Mouse (Mus musculus) CH12.LX (cell line): Measurements from ENCODE around the gene Rpl13a. TPM values are rescaled to one million over a fixed set of nuclear protein-coding genes. Genes with fewer than 3 reads are reported as not detected.

Experiments
- DNase-seq: peaks from one replicate; pipeline ENCODE4 v3.0.0-alpha.2; 2013; ENCODE audit errors: extremely low read depth
- H3K27ac ChIP-seq: 2 replicates; pipeline ENCODE4 v1.5.1; 2012; ENCODE audit warnings: low read depth, mild to moderate bottlenecking, control low read depth, moderate library complexity; ENCODE audit not compliant: insufficient read depth
- H3K27me3 ChIP-seq: replicated peaks from 2 replicates; pipeline ENCODE3; 2012; ENCODE audit warnings: inconsistent platforms
- H3K36me3 ChIP-seq, 2 experiments: replicated peaks in 1 of 2; 2 replicates each; pipeline versions ENCODE3 to v1.6.1; 2012; ENCODE audit warnings: inconsistent platforms in 1 of 2, low read length in 1 of 2, mild to moderate bottlenecking in 1 of 2, mixed read lengths in 1 of 2, moderate library complexity in 1 of 2; ENCODE audit not compliant: control insufficient read depth in 1 of 2, insufficient read depth in 1 of 2
- H3K4me1 ChIP-seq, 2 experiments: 2 replicates each; pipeline ENCODE4 v1.6.1; 2012; ENCODE audit warnings: inconsistent platforms in 1 of 2, moderate library complexity in 1 of 2; ENCODE audit not compliant: insufficient read depth in 2 of 2, control insufficient read depth in 1 of 2
- H3K4me2 ChIP-seq: 2 replicates; pipeline ENCODE4 v1.6.1; 2012; ENCODE audit warnings: low read depth, mild to moderate bottlenecking, control low read depth; ENCODE audit not compliant: poor library complexity, insufficient read depth, severe bottlenecking
- H3K4me3 ChIP-seq, 3 experiments: fragments of 150-350 bp in 1 of 3; sonication (generic) in 1 of 3; replicated peaks in 1 of 3; 2 replicates each; pipeline versions ENCODE3 to v1.5.1; 2011 to 2012; ENCODE audit warnings: low read depth in 2 of 3, low read length in 2 of 3, mild to moderate bottlenecking in 2 of 3, moderate library complexity in 2 of 3, control low read depth in 1 of 3, improper control_type of control experiment in 1 of 3, inconsistent platforms in 1 of 3, mixed read lengths in 1 of 3; ENCODE audit not compliant: poor library complexity in 1 of 3
- H3K79me2 ChIP-seq: replicated peaks from 2 replicates; pipeline ENCODE4 v1.6.1; 2012; ENCODE audit warnings: mild to moderate bottlenecking, moderate library complexity; ENCODE audit not compliant: control insufficient read depth, poor library complexity, insufficient read depth, severe bottlenecking; ENCODE audit errors: extremely low read depth
- H3K9ac ChIP-seq: 2 replicates; pipeline ENCODE4 v1.6.1; 2012; ENCODE audit warnings: low read depth, mild to moderate bottlenecking, control low read depth, moderate library complexity; ENCODE audit not compliant: insufficient read depth
- H3K9me3 ChIP-seq: replicated peaks from 2 replicates; pipeline ENCODE3; 2012; ENCODE audit warnings: low read length, inconsistent platforms, mixed read lengths
- BHLHE40 ChIP-seq: IDR thresholded peaks from 2 replicates; pipeline ENCODE4 v1.6.1; 2011; ENCODE audit warnings: mild to moderate bottlenecking, low read depth, low read length, improper control_type of control experiment
- E2F4 ChIP-seq: IDR thresholded peaks from 2 replicates; pipeline ENCODE4 v1.6.1; 2011; ENCODE audit warnings: low read depth, low read length, improper control_type of control experiment; ENCODE audit not compliant: insufficient replicate concordance
- ELF1 ChIP-seq: IDR thresholded peaks from 2 replicates; pipeline ENCODE4 v1.6.1; 2014; ENCODE audit warnings: low read depth, mild to moderate bottlenecking, inconsistent platforms, low read length, improper control_type of control experiment
- EP300 ChIP-seq: IDR thresholded peaks from 2 replicates; pipeline ENCODE4 v1.6.1; 2011; ENCODE audit warnings: low read length, improper control_type of control experiment
- ETS1 ChIP-seq: conservative IDR thresholded peaks from 2 replicates; pipeline ENCODE4 v1.6.1; 2012; ENCODE audit warnings: low read depth, mild to moderate bottlenecking, inconsistent platforms, low read length, improper control_type of control experiment, moderate library complexity
- GABPA ChIP-seq: IDR thresholded peaks from 2 replicates; pipeline ENCODE4 v1.6.1; 2012; ENCODE audit warnings: low read depth, low read length, improper control_type of control experiment, inconsistent platforms; ENCODE audit not compliant: insufficient replicate concordance
- JUN ChIP-seq: IDR thresholded peaks from 2 replicates; pipeline ENCODE4 v1.6.1; 2011; ENCODE audit warnings: low read depth, mild to moderate bottlenecking, low read length, improper control_type of control experiment, moderate library complexity; ENCODE audit not compliant: insufficient read depth
- KAT2A ChIP-seq: IDR thresholded peaks from 2 replicates; pipeline ENCODE4 v1.6.1; 2012; ENCODE audit warnings: low read length, improper control_type of control experiment, inconsistent platforms; ENCODE audit not compliant: insufficient replicate concordance
- MAFK ChIP-seq: IDR thresholded peaks from 2 replicates; pipeline ENCODE4 v1.6.1; 2011; ENCODE audit warnings: low read length, improper control_type of control experiment; ENCODE audit not compliant: insufficient replicate concordance
- MXI1 ChIP-seq: IDR thresholded peaks from 2 replicates; pipeline ENCODE4 v1.6.1; 2011; ENCODE audit warnings: mild to moderate bottlenecking, low read depth, low read length, improper control_type of control experiment
- MYC ChIP-seq: IDR thresholded peaks from 2 replicates; pipeline ENCODE4 v1.6.1; 2011; ENCODE audit warnings: low read depth, mild to moderate bottlenecking, improper control_type of control experiment, low read length
- NRF1 ChIP-seq: IDR thresholded peaks from 2 replicates; pipeline ENCODE4 v1.6.1; 2014; ENCODE audit warnings: low read depth, mild to moderate bottlenecking, inconsistent platforms, low read length, improper control_type of control experiment, moderate library complexity
- PAX5 ChIP-seq: IDR thresholded peaks from 2 replicates; pipeline ENCODE4 v1.6.1; 2012; ENCODE audit warnings: low read length, inconsistent platforms, mixed read lengths
- POLR2A ChIP-seq: IDR thresholded peaks from 2 replicates; pipeline ENCODE4 v1.6.1; 2011; ENCODE audit warnings: low read depth, mild to moderate bottlenecking, improper control_type of control experiment, low read length
- SIN3A ChIP-seq: IDR thresholded peaks from 2 replicates; pipeline ENCODE4 v1.6.1; 2012; ENCODE audit warnings: low read length, improper control_type of control experiment, inconsistent platforms
- TBP ChIP-seq: conservative IDR thresholded peaks from 2 replicates; pipeline ENCODE4 v1.6.1; 2011; ENCODE audit warnings: low read depth, low read length, improper control_type of control experiment
- ZC3H11A ChIP-seq: IDR thresholded peaks from 2 replicates; pipeline ENCODE4 v1.6.1; 2012; ENCODE audit warnings: low read depth, mild to moderate bottlenecking, inconsistent platforms, low read length, improper control_type of control experiment
- ZKSCAN1 ChIP-seq: IDR thresholded peaks from 2 replicates; pipeline ENCODE4 v1.6.1; 2012; ENCODE audit warnings: low read depth, inconsistent platforms, low read length, improper control_type of control experiment, borderline replicate concordance
- ZMIZ1 ChIP-seq: IDR thresholded peaks from 2 replicates; pipeline ENCODE4 v1.6.1; 2012; ENCODE audit warnings: low read depth, mild to moderate bottlenecking, inconsistent platforms, low read length, improper control_type of control experiment
- ZNF384 ChIP-seq: IDR thresholded peaks from 2 replicates; pipeline ENCODE4 v1.6.1; 2012; ENCODE audit warnings: low read depth, low read length, improper control_type of control experiment, inconsistent platforms
- dilution Hi-C: fragments of 300-500 bp; cut with MboI; formaldehyde crosslinking; loops from 2 replicates; pipeline ENCODE4 v1.14.3; 2020; ENCODE audit warnings: low sequenced_read_pairs; ENCODE audit not compliant: extremely low pct_unique_long_range_greater_than_20kb, extremely low pct_ligation_motif_present
- in situ Hi-C: fragments of 300-500 bp; cut with MboI; formaldehyde crosslinking; loops from 3 replicates; pipeline ENCODE4 v1.14.3; 2019; ENCODE audit warnings: low sequenced_read_pairs, low pct_ligation_motif_present, low pct_unique_long_range_greater_than_20kb, mixed read lengths
- polyA plus RNA-seq: library from polyadenylated mRNA; unstranded; fragments of >175 nt; gene quantifications from 2 replicates; pipeline ENCODE4 v1.2.1, GENCODE M21; 2012; ENCODE audit warnings: low read depth; ENCODE audit not compliant: insufficient read length
- total RNA-seq, 2 experiments: library from RNA; depleted of rRNA; stranded (reverse); fragments of 300-350 nt in 1 of 2; fragments of >200 nt in 1 of 2; gene quantifications; 2 replicates each; pipeline ENCODE4 v1.2.3; 2012 to 2014

The Rpl13a gene
- total and polyA plus RNA-seq, 3 experiments: 2,822 to 5,043 (median 4,154) TPM

DNA sequence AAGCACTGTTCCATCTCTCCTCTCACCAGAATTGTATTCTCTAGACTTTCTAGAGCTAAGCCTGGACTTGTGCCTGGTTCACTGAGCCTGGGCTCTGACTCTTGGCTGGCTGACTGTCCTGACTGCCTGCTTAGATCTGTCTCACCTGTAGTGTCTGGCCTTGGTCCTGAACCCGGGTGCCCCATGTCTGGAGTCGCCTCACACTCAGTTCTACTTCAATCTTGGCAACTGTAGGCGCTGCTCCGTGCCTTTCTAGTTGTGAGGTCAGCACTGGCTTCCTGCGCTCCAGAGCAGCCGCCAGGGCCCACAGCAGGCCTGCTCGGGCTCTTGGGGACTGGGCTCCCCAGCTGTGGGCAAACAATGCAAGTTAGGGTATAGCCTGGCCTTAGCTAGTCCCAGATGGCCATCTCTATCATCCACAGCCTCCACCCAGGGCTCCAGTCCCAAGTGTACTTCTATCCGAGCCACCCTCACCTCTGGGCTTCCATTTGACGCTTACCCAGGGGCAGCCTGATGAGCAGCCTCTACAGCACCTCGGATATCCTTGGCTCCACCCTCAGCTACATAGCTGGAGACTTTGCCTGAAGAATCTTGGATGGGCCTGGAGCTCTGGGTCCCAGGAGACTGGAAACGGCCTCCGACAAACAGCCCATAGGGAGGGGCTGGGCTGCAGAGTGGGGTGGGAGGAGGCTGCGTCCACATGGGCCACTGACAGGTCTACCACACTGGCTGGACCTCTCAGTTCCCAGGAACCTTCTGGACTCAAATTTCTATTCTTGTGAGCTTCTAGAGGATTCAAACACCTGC is 16.0 kb upstream of the Rpl13a start:
- Histone ChIP-seq H3K4me1 (peaks cover 0 to 18% of the 10 kb centered on the region in 2 experiments; a peak in 2 of 4 replicates), H3K9me3 (no peaks in the 10 kb centered on the region), H3K79me2 (no peaks in the 10 kb centered on the region), H3K9ac (no peak overlapping the region), H3K4me3 (no peak overlapping the region), H3K27ac (no peak overlapping the region)
- dilution Hi-C loops (no loop called here), in situ Hi-C loops (no loop called here)
- no peak for DNase-seq
- TF ChIP-seq MYC: no peak
- no peak for TF ChIP-seq EP300
- TF ChIP-seq NRF1: no peak
- TF ChIP-seq ZNF384: no peak
- no peak for TF ChIP-seq GABPA
- TF ChIP-seq KAT2A: no peak
- no peak for TF ChIP-seq POLR2A
- TF ChIP-seq ZC3H11A: no peak
- no peak for TF ChIP-seq MAFK
- TF ChIP-seq MXI1: no peak
- TF ChIP-seq JUN: no peak
- TF ChIP-seq ZMIZ1: no peak
- no peak for TF ChIP-seq ELF1
- no peak for TF ChIP-seq TBP
- TF ChIP-seq BHLHE40: no peak
- no peak for TF ChIP-seq ZKSCAN1
- TF ChIP-seq ETS1: no peak
- no peak for TF ChIP-seq SIN3A
- no peak for TF ChIP-seq E2F4
- TF ChIP-seq, all 38 proteins: peak for 0
- H3K36me3 ChIP-seq: peaks cover 12 to 85% of the 10 kb centered on the region in 2 experiments
- no peak overlapping the region for H3K4me2 ChIP-seq
- H3K27me3 ChIP-seq: no peaks in the 10 kb centered on the region

- H3K27ac ChIP-seq: no peak overlapping the region
- no peak overlapping the region for H3K9ac ChIP-seq
- H3K27me3 ChIP-seq: no peaks in the 10 kb centered on the region
- in situ Hi-C loops: no loop called here
- no peaks in the 10 kb centered on the region for H3K79me2 ChIP-seq
- dilution Hi-C loops: no loop called here
- no peaks in the 10 kb centered on the region for H3K9me3 ChIP-seq
- no peak overlapping the region for H3K4me2 ChIP-seq
- no peak for TF ChIP-seq PAX5
- TF ChIP-seq SIN3A: no peak
- peaks cover 0 to 13% of the 10 kb centered on the region in 2 experiments; a peak in 2 of 4 replicates for H3K4me1 ChIP-seq
- no peak overlapping the region for H3K4me3 ChIP-seq
- DNase-seq: no peak
- peaks cover 12 to 62% of the 10 kb centered on the region in 2 experiments for H3K36me3 ChIP-seq
Observed at GRCm38 (mm10) chr7:45141914-45142313, 13.4 kb upstream of the Rpl13a start.
